Mouse (Mus musculus): Measurements from ENCODE around the gene Ptcra. TPM values are rescaled to one million over a fixed set of nuclear protein-coding genes. Genes with fewer than 3 reads are reported as not detected.
"Not testable (repeated sequence)": the region's sequence is repeated elsewhere in the genome, so short reads cannot be mapped to it uniquely, and the experiment has no call there.

The Ptcra gene
- total and polyA plus RNA-seq, 3 experiments, result 0.17 to 0.56 (median 0.34) TPM

DNA sequence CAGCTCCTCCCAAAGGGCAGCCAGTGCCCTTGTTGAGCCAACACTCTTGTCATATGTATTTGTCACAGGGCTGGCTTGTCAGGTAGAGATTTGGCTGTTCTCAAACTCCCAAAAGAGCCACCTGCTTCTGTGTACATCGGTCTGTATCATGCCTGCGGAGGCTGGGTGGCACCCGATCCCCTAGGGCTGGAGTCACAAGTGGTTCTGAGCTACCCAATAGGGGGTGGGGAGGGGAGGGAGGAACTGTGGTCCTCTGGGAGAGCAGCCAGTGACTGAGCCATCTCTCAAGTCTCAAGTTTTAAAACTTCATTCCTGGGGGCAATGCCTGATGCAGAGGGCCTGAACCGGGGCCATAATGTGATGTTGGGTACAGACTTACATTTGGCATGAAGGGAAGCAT is 33.2 kb upstream of the Ptcra start:
- no peak for DNase-seq (ENCODE audit: extremely low read depth)
- in situ Hi-C loops (cut with MboI; ENCODE audit: low pct_ligation_motif_present, low pct_unique_long_range_greater_than_20kb, low sequenced_read_pairs) (no loop called here), dilution Hi-C loops (cut with MboI; ENCODE audit: extremely low pct_ligation_motif_present, extremely low pct_unique_long_range_greater_than_20kb, low sequenced_read_pairs) (no loop called here)
- no peak overlapping the region for H3K4me2 ChIP-seq (ENCODE audit: insufficient read depth, low read depth, poor library complexity, severe bottlenecking)
- no peaks in the 10 kb centered on the region for H3K27me3 ChIP-seq (replicated peaks)
- no peak for TF ChIP-seq JUND (conservative IDR thresholded peaks at IDR 0.05; ENCODE audit: low read depth, low read length)
- TF ChIP-seq SIN3A (IDR thresholded peaks at IDR 0.05; ENCODE audit: low read length), result no peak
- TF ChIP-seq CHD2 (IDR thresholded peaks at IDR 0.05; ENCODE audit: low read length), result no peak
- TF ChIP-seq MAFK (IDR thresholded peaks at IDR 0.05; ENCODE audit: insufficient replicate concordance, low read length), result no peak
- no peak for TF ChIP-seq NELFE (IDR thresholded peaks at IDR 0.05; ENCODE audit: low read depth, low read length)
- no peak for TF ChIP-seq GABPA (IDR thresholded peaks at IDR 0.05; ENCODE audit: insufficient replicate concordance, low read depth, low read length)
- TF ChIP-seq ZNF384 (IDR thresholded peaks at IDR 0.05; ENCODE audit: low read depth, low read length), result no peak
- TF ChIP-seq ZMIZ1 (IDR thresholded peaks at IDR 0.05; ENCODE audit: low read depth, low read length), result no peak
- TF ChIP-seq ETS1 (conservative IDR thresholded peaks at IDR 0.05; ENCODE audit: low read depth, low read length), result no peak
- no peak for TF ChIP-seq JUN (IDR thresholded peaks at IDR 0.05; ENCODE audit: insufficient read depth, low read depth, low read length)
- H3K79me2 ChIP-seq (replicated peaks; ENCODE audit: control insufficient read depth, extremely low read depth, insufficient read depth, poor library complexity, severe bottlenecking), result no peaks in the 10 kb centered on the region
- no peak overlapping the region for H3K27ac ChIP-seq (ENCODE audit: insufficient read depth, low read depth)
- H3K9ac ChIP-seq (ENCODE audit: insufficient read depth, low read depth), result no peak overlapping the region
- H3K36me3 ChIP-seq (replicated peaks in 1 of 2; ENCODE audit: control insufficient read depth in 1 of 2, insufficient read depth in 1 of 2, low read length in 1 of 2), result peaks cover 22 to 49% of the 10 kb centered on the region in 2 experiments
- H3K4me1 ChIP-seq (ENCODE audit: control insufficient read depth in 1 of 2, insufficient read depth in 2 of 2), result peaks cover 0 to 9% of the 10 kb centered on the region in 2 experiments; a peak in 1 of 4 replicates
- no peaks in the 10 kb centered on the region for H3K9me3 ChIP-seq (replicated peaks; ENCODE audit: low read length)
- no peak overlapping the region for H3K4me3 ChIP-seq (replicated peaks in 1 of 3; ENCODE audit: low read depth in 2 of 3, low read length in 2 of 3, poor library complexity in 1 of 3)

DNA sequence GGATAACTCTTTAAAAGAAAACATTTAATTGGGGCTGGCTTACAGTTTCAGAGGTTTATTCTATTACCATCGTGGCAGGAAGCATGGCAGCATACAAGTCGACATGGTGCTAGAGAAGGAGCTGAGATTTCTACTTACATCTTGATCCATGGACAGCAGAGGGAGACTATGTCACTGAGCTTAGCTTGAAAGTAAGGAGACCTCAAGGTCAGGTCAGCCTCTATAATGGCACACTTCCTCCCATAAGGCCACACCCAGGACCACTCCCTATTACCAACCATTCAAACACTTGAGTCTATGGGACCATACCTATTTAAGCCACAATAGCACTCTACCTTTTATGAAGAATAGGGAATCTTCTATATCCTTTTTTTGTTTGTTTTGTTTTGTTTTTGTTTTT is 29.5 kb upstream of the Ptcra start:
- dilution Hi-C loops (cut with MboI; ENCODE audit: extremely low pct_ligation_motif_present, extremely low pct_unique_long_range_greater_than_20kb, low sequenced_read_pairs), result no loop called here

DNA sequence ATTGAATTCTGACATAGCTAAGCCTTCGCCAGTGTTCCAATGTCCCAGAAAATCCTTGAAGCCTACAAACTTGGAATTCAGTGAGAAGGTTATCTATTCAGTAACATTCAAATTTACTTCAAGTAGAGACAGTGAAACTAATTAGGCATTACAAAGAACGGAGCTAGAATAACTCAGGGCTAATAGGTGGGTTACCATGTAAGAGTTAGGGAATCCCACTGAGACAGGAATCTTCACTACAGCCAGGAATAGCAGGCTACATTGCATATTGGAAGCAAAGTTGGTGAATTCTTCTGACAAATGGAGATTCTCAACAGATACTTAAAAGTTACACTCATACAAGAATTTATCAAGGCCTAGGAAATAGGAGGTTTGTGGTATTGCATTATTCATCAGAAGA is 24.5 kb upstream of the Ptcra start:
- in situ Hi-C loops (cut with MboI; ENCODE audit: low pct_ligation_motif_present, low pct_unique_long_range_greater_than_20kb, low sequenced_read_pairs), result loop anchor here (10.0 kb wide), 1 partner anchor 97 kb away; no protein-coding TSS in a partner anchor
- H3K4me2 ChIP-seq (ENCODE audit: insufficient read depth, low read depth, poor library complexity, severe bottlenecking); H3K9me3 ChIP-seq (replicated peaks; ENCODE audit: low read length); DNase-seq (ENCODE audit: extremely low read depth); H3K27ac ChIP-seq (ENCODE audit: insufficient read depth, low read depth); dilution Hi-C loops (cut with MboI; ENCODE audit: extremely low pct_ligation_motif_present, extremely low pct_unique_long_range_greater_than_20kb, low sequenced_read_pairs); H3K9ac ChIP-seq (ENCODE audit: insufficient read depth, low read depth); H3K27me3 ChIP-seq (replicated peaks); H3K79me2 ChIP-seq (replicated peaks; ENCODE audit: control insufficient read depth, extremely low read depth, insufficient read depth, poor library complexity, severe bottlenecking); H3K4me3 ChIP-seq (replicated peaks in 1 of 3; ENCODE audit: low read depth in 2 of 3, low read length in 2 of 3, poor library complexity in 1 of 3); H3K4me1 ChIP-seq (ENCODE audit: control insufficient read depth in 1 of 2, insufficient read depth in 2 of 2); H3K36me3 ChIP-seq (replicated peaks in 1 of 2; ENCODE audit: control insufficient read depth in 1 of 2, insufficient read depth in 1 of 2, low read length in 1 of 2): not testable (repeated sequence)

More for the DNA sequence above, 29.5 kb upstream of the Ptcra start:
- no peaks in the 10 kb centered on the region for H3K27me3 ChIP-seq (replicated peaks)
- no peak overlapping the region for H3K4me2 ChIP-seq (ENCODE audit: insufficient read depth, low read depth, poor library complexity, severe bottlenecking)
- H3K79me2 ChIP-seq (replicated peaks; ENCODE audit: control insufficient read depth, extremely low read depth, insufficient read depth, poor library complexity, severe bottlenecking), result no peaks in the 10 kb centered on the region
- in situ Hi-C loops (cut with MboI; ENCODE audit: low pct_ligation_motif_present, low pct_unique_long_range_greater_than_20kb, low sequenced_read_pairs), result no loop called here
- DNase-seq (ENCODE audit: extremely low read depth), result no peak
- H3K27ac ChIP-seq (ENCODE audit: insufficient read depth, low read depth), result no peak overlapping the region
- H3K36me3 ChIP-seq (replicated peaks in 1 of 2; ENCODE audit: control insufficient read depth in 1 of 2, insufficient read depth in 1 of 2, low read length in 1 of 2), result peaks cover 0 to 14% of the 10 kb centered on the region in 2 experiments
- H3K9me3 ChIP-seq (replicated peaks; ENCODE audit: low read length), result no peaks in the 10 kb centered on the region
- H3K9ac ChIP-seq (ENCODE audit: insufficient read depth, low read depth), result no peak overlapping the region
- H3K4me3 ChIP-seq (replicated peaks in 1 of 3; ENCODE audit: low read depth in 2 of 3, low read length in 2 of 3, poor library complexity in 1 of 3), result no peak overlapping the region
- peaks cover 3 to 6% of the 10 kb centered on the region in 2 experiments; a peak in 1 of 4 replicates for H3K4me1 ChIP-seq (ENCODE audit: control insufficient read depth in 1 of 2, insufficient read depth in 2 of 2)
- no peak for TF ChIP-seq MEF2A (IDR thresholded peaks at IDR 0.05; ENCODE audit: borderline replicate concordance, low read depth, low read length)
- no peak for TF ChIP-seq KAT2A (IDR thresholded peaks at IDR 0.05; ENCODE audit: insufficient replicate concordance, low read length)
- peak in 1 of 2 experiments; percentile 40; a peak in 2 of 4 replicates for TF ChIP-seq CTCF (conservative IDR thresholded peaks at IDR 0.05 in 1 of 2, IDR thresholded peaks at IDR 0.05 in 1 of 2; ENCODE audit: low read depth in 2 of 2, low read length in 2 of 2)
- TF ChIP-seq RAD21 (IDR thresholded peaks at IDR 0.05; ENCODE audit: low read depth, low read length), result peak; percentile 34
- TF ChIP-seq GABPA (IDR thresholded peaks at IDR 0.05; ENCODE audit: insufficient replicate concordance, low read depth, low read length), result no peak
- peak; percentile 44 for TF ChIP-seq SMC3 (IDR thresholded peaks at IDR 0.05; ENCODE audit: low read depth, low read length)
- no peak for TF ChIP-seq POLR2AphosphoS2 (IDR thresholded peaks at IDR 0.05; ENCODE audit: low read depth, low read length)
